Mouse (Mus musculus): ENCODE measurements around the gene Slc18a3.

Slc18a3 gene

GRCm38 (mm10) chr14:32463211-32464040, 1.2 kb downstream of the Slc18a3 start:
- DNase-seq (ENCODE audit: low spot score in 2 of 2): no peak

GRCm38 (mm10) chr14:32452552-32452951, 12.1 kb downstream of the Slc18a3 start:
- DNase-seq (ENCODE audit: low spot score in 2 of 2): no peak

- no peak for DNase-seq (ENCODE audit: low spot score in 2 of 2)
Observed at GRCm38 (mm10) chr14:32446989-32447388, 17.7 kb downstream of the Slc18a3 start.

- DNase-seq (ENCODE audit: low spot score in 2 of 2): no peak
Observed at GRCm38 (mm10) chr14:32443446-32443845, 21.2 kb downstream of the Slc18a3 start.

- DNase-seq (ENCODE audit: low spot score in 2 of 2): no peak
Observed at GRCm38 (mm10) chr14:32439744-32440143, 24.9 kb downstream of the Slc18a3 start.

GRCm38 (mm10) chr14:32439316-32439715, 25.3 kb downstream of the Slc18a3 start:
- DNase-seq (ENCODE audit: low spot score in 2 of 2): no peak

GRCm38 (mm10) chr14:32437352-32437793, 27.3 kb downstream of the Slc18a3 start:
- DNase-seq (ENCODE audit: low spot score in 2 of 2): no peak

GRCm38 (mm10) chr14:32429030-32429602, 35.5 kb downstream of the Slc18a3 start:
- no peak for DNase-seq (ENCODE audit: low spot score in 2 of 2)

GRCm38 (mm10) chr14:32423946-32424345, 40.7 kb downstream of the Slc18a3 start:
- DNase-seq (ENCODE audit: low spot score in 2 of 2): no peak

GRCm38 (mm10) chr14:32418747-32419146, 45.9 kb downstream of the Slc18a3 start:
- DNase-seq (ENCODE audit: low spot score in 2 of 2): no peak

All from frontal cortex, postnatal 25 days (tissue).